Mouse (Mus musculus) bone marrow, adult 2 months (tissue): Measurements from ENCODE around the gene Zfp276.

Experiments used
- CTCF ChIP-seq: fragments of 200-500 bp; IDR thresholded peaks from 2 replicates; pipeline ENCODE4 v1.5.1; 2011; ENCODE audit warnings: low read length, control low read depth; ENCODE audit not compliant: control insufficient read depth, insufficient read depth
- POLR2A ChIP-seq: fragments of 200-500 bp; IDR thresholded peaks from 2 replicates; pipeline ENCODE4 v1.6.1; 2011; ENCODE audit warnings: low read depth, mild to moderate bottlenecking, control low read depth, low read length, borderline replicate concordance; ENCODE audit not compliant: control insufficient read depth

GRCm38 (mm10) chr8:123298301-123298700, 44.3 kb downstream of the Zfp276 start:
- no peak for TF ChIP-seq CTCF
- TF ChIP-seq POLR2A: no peak
